Mouse (Mus musculus) lung, postnatal 25 days (tissue): ENCODE measurements at regions not wholly inside any gene's neighbourhood (a gene's known extent, or its start where the extent isn't known, plus 50 kb on each side); places are given as distances from the start of the nearest gene placed in this dataset.

Experiments used
- DNase-seq: peaks from one replicate; pipeline ENCODE4 v3.0.0; 2022; ENCODE audit warnings: low spot score

- no peak for DNase-seq
These were observed 315.5 kb upstream of the Kazn start for GRCm38 (mm10) chr4:142554716-142555115.

GRCm38 (mm10) chr4:142545871-142546270, 306.7 kb upstream of the Kazn start:
- DNase-seq, result no peak

GRCm38 (mm10) chr4:142545187-142545586, 306.0 kb upstream of the Kazn start:
- DNase-seq, result no peak

- no peak for DNase-seq
These were observed 305.5 kb upstream of the Kazn start for GRCm38 (mm10) chr4:142544736-142545135.

- DNase-seq, result no peak
These were observed 300.1 kb upstream of the Kazn start for GRCm38 (mm10) chr4:142539200-142539750.

- DNase-seq, result no peak
These were observed 287.9 kb upstream of the Kazn start for GRCm38 (mm10) chr4:142527080-142527479.

- DNase-seq, result no peak
These were observed 278.6 kb upstream of the Kazn start for GRCm38 (mm10) chr4:142517478-142518455.

GRCm38 (mm10) chr4:142514751-142515150, 275.6 kb upstream of the Kazn start:
- no peak for DNase-seq

GRCm38 (mm10) chr4:142509386-142509785, 270.2 kb upstream of the Kazn start:
- DNase-seq, result no peak

GRCm38 (mm10) chr4:142506383-142507211, 267.4 kb upstream of the Kazn start:
- DNase-seq, result no peak

GRCm38 (mm10) chr4:142503761-142504160, 264.6 kb upstream of the Kazn start:
- no peak for DNase-seq

- DNase-seq, result no peak
These were observed 262.0 kb upstream of the Kazn start for GRCm38 (mm10) chr4:142501177-142501576.

- no peak for DNase-seq
These were observed 261.3 kb upstream of the Kazn start for GRCm38 (mm10) chr4:142500541-142500940.

- DNase-seq, result no peak
These were observed 257.4 kb upstream of the Kazn start for GRCm38 (mm10) chr4:142496605-142497004.

- no peak for DNase-seq
These were observed 253.8 kb upstream of the Kazn start for GRCm38 (mm10) chr4:142492926-142493492.

GRCm38 (mm10) chr4:142485784-142486423, 246.7 kb upstream of the Kazn start:
- DNase-seq, result no peak

- no peak for DNase-seq
These were observed 236.4 kb upstream of the Kazn start for GRCm38 (mm10) chr4:142475632-142476031.

GRCm38 (mm10) chr4:142474626-142475025, 235.4 kb upstream of the Kazn start:
- no peak for DNase-seq

- no peak for DNase-seq
These were observed 234.8 kb upstream of the Kazn start for GRCm38 (mm10) chr4:142474018-142474417.

GRCm38 (mm10) chr4:142473284-142473683, 234.1 kb upstream of the Kazn start:
- no peak for DNase-seq

- no peak for DNase-seq
These were observed 233.1 kb upstream of the Kazn start for GRCm38 (mm10) chr4:142472332-142472731.

- no peak for DNase-seq
These were observed 231.6 kb upstream of the Kazn start for GRCm38 (mm10) chr4:142470784-142471183.
